In genomic region chr11:31861149-31861890, GRCm38 (mm10) we compare ENCODE assay signal across 17 mouse cellular contexts. TPM values are rescaled to one million over a fixed set of nuclear protein-coding genes. Genes with fewer than 3 reads are reported as not detected.
DNase-seq lines count a peak whose midpoint lies in the region; ATAC-seq and TF ChIP-seq lines count a peak whose summit lies in the region.
"Had no signal": no experiment of that assay in that cellular context is flagged by ENCODE, and none has a peak within 500 bp of the region (broad histone marks: within the 10 kb centered on the region; RNA-seq: fewer than 3 reads in every experiment).

No protein-coding gene starts in this region.

- 69% methylated on average over 6 of the region's 6 CpGs for WGBS in heart, embryonic 11.5 days (ENCODE audit: insufficient replicate concordance)
- WGBS in liver, embryonic 16.5 days (ENCODE audit: insufficient replicate concordance), result 24% methylated on average over 6 of the region's 6 CpGs
- WGBS in cerebellum, adult 2 months, result 84% methylated on average over 6 of the region's 6 CpGs

- no peaks in the 10 kb centered on the region for H3K27me3 ChIP-seq in heart, embryonic 11.5 days (ENCODE audit: control insufficient read depth, insufficient read depth, low read length)
- H3K27me3 ChIP-seq in G1E (ENCODE audit: insufficient read depth, low read length), result 0 out of 2 replicates have a peak, but pooled peaks cover 2% of the 10 kb centered on the region
- no peaks in the 10 kb centered on the region for H3K27me3 ChIP-seq in liver, embryonic 16.5 days (ENCODE audit: control insufficient read depth, insufficient read depth, low read depth, low read length)
- H3K27me3 ChIP-seq in cerebellum, adult 2 months (ENCODE audit: control insufficient read depth, insufficient read depth, low read length), result no peaks in the 10 kb centered on the region
- H3K27me3 ChIP-seq: limb, embryonic 13.5 days; neural tube, embryonic 13.5 days had no signal

- H3K4me2 ChIP-seq in heart, embryonic 11.5 days, result no peak overlapping the region
- peak overlapping the region; percentile 40 for H3K4me2 ChIP-seq in liver, embryonic 16.5 days (ENCODE audit: low read depth, low read length)
- H3K4me2 ChIP-seq: limb, embryonic 13.5 days; neural tube, embryonic 13.5 days had no signal

- ATAC-seq in heart, embryonic 11.5 days (replicated peaks; ENCODE audit: insufficient number of reproducible peaks, low FRiP score, low TSS enrichment), result peak; percentile 91
- peak; percentile 80 for ATAC-seq in G1E (ENCODE audit: extremely low read depth, insufficient number of reproducible peaks, low FRiP score, poor library complexity, severe bottlenecking)
- ATAC-seq in erythroblast, adult 5-6 weeks (replicated peaks; ENCODE audit: low FRiP score, poor library complexity, severe bottlenecking), result peak; percentile 78
- peak; percentile 98 for ATAC-seq in liver, embryonic 16.5 days (ENCODE audit: low read depth)
- ATAC-seq: forebrain, embryonic 14.5 days had no signal

- intact Hi-C loops in heart, postnatal 14 days (cut with DNase I), result no loop called here

- TF ChIP-seq POLR2A in cerebellum, adult 2 months (IDR thresholded peaks at IDR 0.05; ENCODE audit: borderline replicate concordance, insufficient read depth, low read length), result no peak

- peak overlapping the region; percentile 58 for H3K27ac ChIP-seq in heart, embryonic 11.5 days (ENCODE audit: low read depth, low read length)
- peak overlapping the region; percentile 90 for H3K27ac ChIP-seq in liver, embryonic 16.5 days (ENCODE audit: low read length)
- H3K27ac ChIP-seq in cerebellum, adult 2 months (ENCODE audit: insufficient read depth, low read length), result no peak overlapping the region
- H3K27ac ChIP-seq: heart, adult 2 months; limb, embryonic 13.5 days; neural tube, embryonic 13.5 days had no signal

- DNase-seq in heart, postnatal 14 days, result no peak
- no peak for DNase-seq in G1E (ENCODE audit: low spot score)
- DNase-seq in cerebellum, adult 2 months, result no peak
- DNase-seq in retina, postnatal 1 day, result no peak
- DNase-seq in kidney, adult 11 months, result no peak
- DNase-seq: adrenal gland, adult 8-10 months; heart, adult 2 months; heart, postnatal 4 days; kidney, postnatal 25 days; lung, postnatal 36 days; right cerebral cortex, adult 18-20 months had no signal

- H3K4me1 ChIP-seq in heart, embryonic 11.5 days (ENCODE audit: control insufficient read depth, insufficient read depth, low read length), result no peaks in the 10 kb centered on the region
- peaks cover 41% of the 10 kb centered on the region for H3K4me1 ChIP-seq in G1E (ENCODE audit: insufficient read depth, low read depth, low read length)
- H3K4me1 ChIP-seq in liver, embryonic 16.5 days (ENCODE audit: control insufficient read depth, low read depth, low read length), result peaks cover 31% of the 10 kb centered on the region
- H3K4me1 ChIP-seq in cerebellum, adult 2 months (ENCODE audit: control insufficient read depth, insufficient read depth, low read length), result no peaks in the 10 kb centered on the region
- H3K4me1 ChIP-seq: limb, embryonic 13.5 days; neural tube, embryonic 13.5 days had no signal

- no peaks in the 10 kb centered on the region for H3K9me3 ChIP-seq in heart, embryonic 11.5 days (replicated peaks; ENCODE audit: control insufficient read depth, low read length)
- no peaks in the 10 kb centered on the region for H3K9me3 ChIP-seq in G1E (replicated peaks)
- H3K9me3 ChIP-seq in liver, embryonic 16.5 days (replicated peaks; ENCODE audit: control insufficient read depth, low read length), result no peaks in the 10 kb centered on the region
- H3K9me3 ChIP-seq: limb, embryonic 13.5 days; neural tube, embryonic 13.5 days had no signal

- H3K9ac ChIP-seq in heart, embryonic 11.5 days (ENCODE audit: low read depth, low read length), result 0 out of 2 replicates have a peak overlapping the region, but pooled peaks have one; percentile 16
- peak overlapping the region; percentile 44 for H3K9ac ChIP-seq in liver, embryonic 16.5 days (ENCODE audit: low read depth, low read length)
- H3K9ac ChIP-seq: limb, embryonic 13.5 days; neural tube, embryonic 13.5 days had no signal

- no peak for TF ChIP-seq CTCF in G1E (IDR thresholded peaks at IDR 0.05; ENCODE audit: low read depth, low read length)
- TF ChIP-seq CTCF in cerebellum, adult 2 months (IDR thresholded peaks at IDR 0.05; ENCODE audit: borderline replicate concordance, insufficient read depth, low read depth, low read length), result no peak

- no peak overlapping the region for H3K4me3 ChIP-seq in heart, embryonic 11.5 days (ENCODE audit: low read depth, low read length)
- H3K4me3 ChIP-seq in G1E (ENCODE audit: low read depth, low read length), result no peak overlapping the region
- no peak overlapping the region; the same call in 1 of the 2 replicates for H3K4me3 ChIP-seq in liver, embryonic 16.5 days (ENCODE audit: low read depth, low read length)
- H3K4me3 ChIP-seq in cerebellum, adult 2 months (replicated peaks; ENCODE audit: insufficient read depth, low read depth, low read length), result no peak overlapping the region
- H3K4me3 ChIP-seq: heart, adult 2 months; limb, embryonic 13.5 days; neural tube, embryonic 13.5 days had no signal

- H3K36me3 ChIP-seq in heart, embryonic 11.5 days (ENCODE audit: control insufficient read depth, insufficient read depth, low read length), result no peaks in the 10 kb centered on the region
- H3K36me3 ChIP-seq in G1E (replicated peaks), result no peaks in the 10 kb centered on the region
- no peaks in the 10 kb centered on the region for H3K36me3 ChIP-seq in liver, embryonic 16.5 days (ENCODE audit: control insufficient read depth, insufficient read depth)
- H3K36me3 ChIP-seq: limb, embryonic 13.5 days; neural tube, embryonic 13.5 days had no signal

RNA-seq across cellular contexts. Expression of gene Cpeb4, which starts 10.7 kb away (rescaled TPM):
- polyA plus RNA-seq in heart, embryonic 11.5 days (2014; fragmentation: Nextera tagmentation; extraction: Ambion mirVana), result 15.5 and 18.9 TPM in 2 replicates
- 10 to 100 TPM; 82.8 to 94.9 TPM for total RNA-seq in heart, postnatal 14 days (2021)
- total RNA-seq in G1E (2014; fragmentation: Nextera tagmentation) (57.4 and 84.2 TPM in 2 replicates), G1E (2017) (27.6 and 30.4 TPM in 2 replicates)
- 3.8 and 5.6 TPM in 2 replicates for polyA plus RNA-seq in G1E (2012)
- 1,203 and 1,240 TPM in 2 replicates for total RNA-seq in erythroblast, adult 5-6 weeks (2015; ENCODE audit: low replicate concordance)
- 858 and 892 TPM in 2 replicates for total RNA-seq in erythroblast, adult 5-6 weeks (2017; ENCODE audit: low replicate concordance)
- polyA plus RNA-seq in liver, embryonic 16.5 days (2015; fragmentation: Nextera tagmentation; extraction: Ambion mirVana), result 20.8 and 21.0 TPM in 2 replicates
- 58.0 and 69.3 TPM in 2 replicates for polyA plus RNA-seq in cerebellum, adult 2 months (2012; rRNA removed)
